Mouse (Mus musculus): ENCODE data around the gene Eno3. TPM values are rescaled to one million over a fixed set of nuclear protein-coding genes. Genes with fewer than 3 reads are reported as not detected.

The Eno3 gene
- polyA plus RNA-seq, 1 experiment = 1,792 TPM

DNA sequence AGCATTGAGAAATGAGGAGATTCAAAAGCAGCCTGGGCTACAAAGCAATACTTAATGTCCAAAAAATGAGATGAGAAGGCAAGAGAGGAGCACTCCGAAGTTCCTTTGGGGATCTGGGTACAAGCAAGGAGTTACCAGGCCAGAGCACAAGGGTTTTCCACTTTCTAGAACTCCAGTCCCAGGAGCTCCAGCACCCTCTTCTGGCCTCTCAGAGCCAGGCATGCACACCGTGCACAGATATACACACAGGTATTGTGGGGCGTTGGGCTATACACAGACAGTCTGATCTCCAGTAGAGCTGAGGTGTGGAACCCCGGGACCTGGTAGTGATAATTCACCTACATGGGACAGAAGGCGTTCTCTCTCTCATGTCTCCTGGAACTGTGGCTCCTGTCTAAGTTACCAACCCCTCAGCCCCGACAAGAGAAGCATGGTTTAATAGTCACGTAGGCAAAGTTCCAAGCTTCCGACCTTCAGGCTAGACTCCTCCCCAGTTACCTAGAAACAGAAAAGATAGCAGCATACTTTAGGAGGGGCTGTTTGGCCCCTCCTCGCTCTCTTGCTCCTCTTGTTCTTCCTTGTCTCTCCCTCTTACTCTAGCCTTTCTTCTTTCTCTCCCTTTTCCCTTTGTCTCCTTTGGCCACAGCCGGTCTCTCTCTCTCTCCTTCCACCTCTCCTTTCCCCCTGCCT is 33.8 kb upstream of the Eno3 start:
- TF ChIP-seq MYOD1 (IDR thresholded peaks at IDR 0.05; ENCODE audit: control insufficient read depth in 1 of 3, insufficient read length in 2 of 3, low read depth in 2 of 3) = no peak
- no peak for TF ChIP-seq REST (IDR thresholded peaks at IDR 0.05; ENCODE audit: insufficient read depth, insufficient read length)
- no peak for TF ChIP-seq MYOG (IDR thresholded peaks at IDR 0.05; ENCODE audit: control insufficient read depth in 1 of 3, insufficient read depth in 1 of 3, insufficient read length in 2 of 3, low read depth in 2 of 3)
- no peak for TF ChIP-seq E2F4 (IDR thresholded peaks at IDR 0.05; ENCODE audit: insufficient read depth)
- TF ChIP-seq USF1 (IDR thresholded peaks at IDR 0.05; ENCODE audit: low read depth) = no peak
- TF ChIP-seq CEBPB (IDR thresholded peaks at IDR 0.05; ENCODE audit: insufficient read depth, poor library complexity, severe bottlenecking) = no peak
- TF ChIP-seq SRF (IDR thresholded peaks at IDR 0.05; ENCODE audit: control insufficient read depth, insufficient read length, low read depth) = no peak
- no peak for TF ChIP-seq POLR2AphosphoS2 (IDR thresholded peaks at IDR 0.05; ENCODE audit: insufficient read length, low read depth)
- TF ChIP-seq TCF12 (IDR thresholded peaks at IDR 0.05; ENCODE audit: insufficient read depth, poor library complexity, severe bottlenecking) = no peak
- TF ChIP-seq TCF3 (IDR thresholded peaks at IDR 0.05; ENCODE audit: insufficient read length, low read depth) = no peak
- TF ChIP-seq MAX (IDR thresholded peaks at IDR 0.05; ENCODE audit: low read depth) = no peak
- no peak for TF ChIP-seq POLR2A (IDR thresholded peaks at IDR 0.05; ENCODE audit: insufficient read length, low read depth)
- H3K36me3 ChIP-seq (ENCODE audit: control insufficient read depth, insufficient read depth) = no peaks in the 10 kb centered on the region
- no peaks in the 10 kb centered on the region for H3K27me3 ChIP-seq (ENCODE audit: control insufficient read depth, insufficient read depth, insufficient read length)
- no peak overlapping the region for H3K4me3 ChIP-seq
- H3K4me2 ChIP-seq (ENCODE audit: low read depth) = no peak overlapping the region
- no peak overlapping the region for H3ac ChIP-seq (ENCODE audit: control insufficient read depth, insufficient read length)
- no peaks in the 10 kb centered on the region for H3K79me2 ChIP-seq (ENCODE audit: control insufficient read depth, insufficient read depth)

DNA sequence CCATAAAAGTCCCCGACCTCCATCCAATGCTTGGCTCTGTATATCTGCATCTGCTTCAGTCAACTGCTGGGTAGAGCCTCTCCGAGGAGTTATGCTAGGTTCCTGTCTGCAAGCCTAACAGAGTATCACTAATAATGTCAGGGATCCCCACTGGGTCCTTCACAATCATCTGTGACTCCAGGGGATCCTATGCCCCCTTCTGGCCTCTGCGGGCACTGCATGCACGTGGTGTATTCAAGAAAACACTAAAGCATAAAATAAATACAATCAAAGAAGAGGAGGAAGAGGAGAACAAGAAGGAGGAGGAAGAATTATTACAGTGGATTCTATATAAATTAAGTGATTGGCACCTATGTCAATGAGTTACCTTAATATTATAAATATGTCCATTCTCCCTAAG is 31.5 kb upstream of the Eno3 start:
- TF ChIP-seq USF1 (IDR thresholded peaks at IDR 0.05; ENCODE audit: low read depth) = peak; percentile 26
- TF ChIP-seq POLR2AphosphoS2 (IDR thresholded peaks at IDR 0.05; ENCODE audit: insufficient read length, low read depth) = no peak
- no peak overlapping the region for H3K4me3 ChIP-seq
- H3K79me2 ChIP-seq (ENCODE audit: control insufficient read depth, insufficient read depth) = no peaks in the 10 kb centered on the region
- H3K4me2 ChIP-seq (ENCODE audit: low read depth) = no peak overlapping the region
- H3ac ChIP-seq (ENCODE audit: control insufficient read depth, insufficient read length) = no peak overlapping the region
- H3K36me3 ChIP-seq (ENCODE audit: control insufficient read depth, insufficient read depth) = no peaks in the 10 kb centered on the region
- H3K27me3 ChIP-seq (ENCODE audit: control insufficient read depth, insufficient read depth, insufficient read length) = no peaks in the 10 kb centered on the region

DNA sequence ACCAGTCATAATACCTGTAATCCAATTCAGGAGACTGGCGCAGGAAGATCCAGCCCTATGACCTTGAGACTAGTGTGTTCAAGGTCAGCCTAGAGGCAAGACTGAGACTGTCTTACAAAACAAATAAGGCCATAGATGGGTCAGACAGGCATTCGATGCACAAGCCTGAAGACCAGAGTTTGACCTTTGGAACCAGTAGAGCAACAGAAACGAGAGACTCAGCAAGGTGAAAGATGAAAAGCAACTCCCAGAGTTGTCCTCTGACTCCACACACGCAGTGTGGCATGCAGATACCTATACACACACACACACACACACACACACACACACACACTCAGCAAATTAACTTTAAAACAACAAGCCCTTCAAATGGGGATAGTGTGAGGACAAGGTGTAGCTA is 30.1 kb upstream of the Eno3 start:
- TF ChIP-seq MAX (IDR thresholded peaks at IDR 0.05; ENCODE audit: low read depth) (no peak), CEBPB (IDR thresholded peaks at IDR 0.05; ENCODE audit: insufficient read depth, poor library complexity, severe bottlenecking) (no peak), TCF3 (IDR thresholded peaks at IDR 0.05; ENCODE audit: insufficient read length, low read depth) (no peak), SRF (IDR thresholded peaks at IDR 0.05; ENCODE audit: control insufficient read depth, insufficient read length, low read depth) (no peak), POLR2AphosphoS2 (IDR thresholded peaks at IDR 0.05; ENCODE audit: insufficient read length, low read depth) (no peak), E2F4 (IDR thresholded peaks at IDR 0.05; ENCODE audit: insufficient read depth) (no peak)
- no peak overlapping the region for H3K4me3 ChIP-seq
- H3K27me3 ChIP-seq (ENCODE audit: control insufficient read depth, insufficient read depth, insufficient read length) = no peaks in the 10 kb centered on the region
- no peaks in the 10 kb centered on the region for H3K36me3 ChIP-seq (ENCODE audit: control insufficient read depth, insufficient read depth)
- H3K79me2 ChIP-seq (ENCODE audit: control insufficient read depth, insufficient read depth) = no peaks in the 10 kb centered on the region
- H3K4me2 ChIP-seq (ENCODE audit: low read depth) = no peak overlapping the region
- H3ac ChIP-seq (ENCODE audit: control insufficient read depth, insufficient read length) = no peak overlapping the region

DNA sequence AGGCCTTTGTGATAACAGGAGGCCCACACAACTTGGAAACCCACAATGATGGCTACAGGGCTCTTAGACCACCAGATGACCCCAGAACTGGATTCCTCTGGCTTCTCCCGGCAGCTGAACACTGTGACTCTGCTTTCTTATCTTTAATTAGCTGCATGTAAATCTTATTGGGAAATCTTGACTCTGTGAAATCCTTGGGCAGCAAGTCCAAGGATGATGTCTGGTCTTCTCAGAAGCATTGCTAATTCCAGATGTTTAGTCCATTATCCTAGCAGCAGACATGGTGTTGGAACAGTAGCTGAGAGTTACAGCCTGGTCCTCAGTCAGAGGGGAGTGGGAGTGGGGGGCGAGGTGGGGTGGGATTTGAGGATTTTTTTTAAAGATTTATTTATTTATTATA is 28.6 kb upstream of the Eno3 start:
- Histone ChIP-seq H3K27me3 (ENCODE audit: control insufficient read depth, insufficient read depth, insufficient read length) (no peaks in the 10 kb centered on the region), H3K79me2 (ENCODE audit: control insufficient read depth, insufficient read depth) (no peaks in the 10 kb centered on the region), H3K36me3 (ENCODE audit: control insufficient read depth, insufficient read depth) (no peaks in the 10 kb centered on the region), H3K4me3 (no peak overlapping the region), H3ac (ENCODE audit: control insufficient read depth, insufficient read length) (no peak overlapping the region), H3K4me2 (ENCODE audit: low read depth) (no peak overlapping the region)
- TF ChIP-seq USF1 (IDR thresholded peaks at IDR 0.05; ENCODE audit: low read depth) (no peak), REST (IDR thresholded peaks at IDR 0.05; ENCODE audit: insufficient read depth, insufficient read length) (no peak), POLR2AphosphoS2 (IDR thresholded peaks at IDR 0.05; ENCODE audit: insufficient read length, low read depth) (no peak)

DNA sequence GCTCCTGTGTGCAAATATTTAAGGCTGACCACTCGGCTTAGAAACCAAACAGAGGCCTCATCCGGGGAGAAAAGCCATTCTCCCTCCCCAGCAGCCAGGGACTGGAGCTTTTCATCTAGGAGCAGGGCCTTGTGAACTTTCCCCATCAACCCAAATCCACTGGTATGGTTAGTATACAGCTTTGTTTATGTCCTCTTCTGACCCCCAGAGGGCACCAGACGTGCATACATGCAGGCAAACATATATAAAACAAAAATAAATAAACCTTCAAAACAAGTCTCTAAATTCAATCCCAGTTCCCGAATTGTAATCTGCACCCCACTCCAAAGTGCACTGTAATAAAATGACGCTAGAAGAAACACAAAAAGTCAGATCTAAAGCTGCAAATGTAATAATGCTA is 27.4 kb upstream of the Eno3 start:
- no peak overlapping the region for H3K4me2 ChIP-seq (ENCODE audit: low read depth)
- no peaks in the 10 kb centered on the region for H3K79me2 ChIP-seq (ENCODE audit: control insufficient read depth, insufficient read depth)
- no peak overlapping the region for H3ac ChIP-seq (ENCODE audit: control insufficient read depth, insufficient read length)

More for the DNA sequence above, 27.4 kb upstream of the Eno3 start:
- no peak overlapping the region for H3K4me3 ChIP-seq
- no peaks in the 10 kb centered on the region for H3K27me3 ChIP-seq (ENCODE audit: control insufficient read depth, insufficient read depth, insufficient read length)
- H3K36me3 ChIP-seq (ENCODE audit: control insufficient read depth, insufficient read depth) = no peaks in the 10 kb centered on the region
- TF ChIP-seq CEBPB (IDR thresholded peaks at IDR 0.05; ENCODE audit: insufficient read depth, poor library complexity, severe bottlenecking) (no peak), POLR2A (IDR thresholded peaks at IDR 0.05; ENCODE audit: insufficient read length, low read depth) (no peak), E2F4 (IDR thresholded peaks at IDR 0.05; ENCODE audit: insufficient read depth) (no peak), MYOD1 (IDR thresholded peaks at IDR 0.05; ENCODE audit: control insufficient read depth in 1 of 3, insufficient read length in 2 of 3, low read depth in 2 of 3) (no peak), TCF12 (IDR thresholded peaks at IDR 0.05; ENCODE audit: insufficient read depth, poor library complexity, severe bottlenecking) (no peak), POLR2AphosphoS2 (IDR thresholded peaks at IDR 0.05; ENCODE audit: insufficient read length, low read depth) (no peak), SRF (IDR thresholded peaks at IDR 0.05; ENCODE audit: control insufficient read depth, insufficient read length, low read depth) (no peak)

Data from myocyte (in vitro differentiated cells).